In the genomic region with DNA sequence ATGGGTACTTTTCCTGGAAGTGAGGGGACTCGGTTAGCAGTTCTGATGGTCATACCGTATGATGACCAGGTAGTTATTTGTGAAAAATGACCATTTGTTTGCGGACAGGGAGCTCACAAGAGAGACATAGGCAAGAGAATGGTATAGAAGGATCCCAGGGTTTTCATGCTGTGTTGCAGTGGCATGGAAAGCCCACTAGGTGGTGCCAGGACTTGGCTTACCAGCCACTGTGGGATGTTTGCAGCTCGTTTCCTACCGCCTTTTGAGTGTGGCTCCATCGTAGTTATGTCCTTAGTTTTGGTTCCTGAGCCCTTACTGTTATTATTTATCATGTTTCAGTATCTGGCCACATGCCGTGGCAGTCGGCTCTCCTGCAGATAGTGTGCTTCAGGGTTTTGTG, we compare ENCODE assay signal across 9 mouse cellular contexts. TPM values are rescaled to one million over a fixed set of nuclear protein-coding genes. Genes with fewer than 3 reads are reported as not detected.
DNase-seq lines count a peak whose midpoint lies in the region; ATAC-seq and TF ChIP-seq lines count a peak whose summit lies in the region.
"Had no signal": no experiment of that assay in that cellular context is flagged by ENCODE, and none has a peak within 500 bp of the region (broad histone marks: within the 10 kb centered on the region; RNA-seq: fewer than 3 reads in every experiment).

No protein-coding gene starts in this region.

- ATAC-seq in hindbrain, embryonic 14.5 days (ENCODE audit: low FRiP score), result peak; percentile 60; the same call in 1 of the 2 replicates
- no peak; the same call in 1 of the 2 replicates for ATAC-seq in midbrain, embryonic 14.5 days (ENCODE audit: low FRiP score, low TSS enrichment)
- no peak; the same call in 1 of the 2 replicates for ATAC-seq in stomach, postnatal 0 days (ENCODE audit: low FRiP score, low TSS enrichment)

- H3K27ac ChIP-seq in spleen, adult 2 months (ENCODE audit: insufficient read depth, low read length), result no peak overlapping the region
- no peak overlapping the region for H3K27ac ChIP-seq in forebrain, embryonic 10.5 days
- H3K27ac ChIP-seq in hindbrain, embryonic 14.5 days, result no peak overlapping the region
- no peak overlapping the region for H3K27ac ChIP-seq in midbrain, embryonic 14.5 days (replicated peaks; ENCODE audit: low read depth, low read length)
- no peak overlapping the region for H3K27ac ChIP-seq in stomach, postnatal 0 days (replicated peaks)

- H3K9me3 ChIP-seq in forebrain, embryonic 10.5 days, result no peaks in the 10 kb centered on the region
- no peaks in the 10 kb centered on the region for H3K9me3 ChIP-seq in hindbrain, embryonic 14.5 days (ENCODE audit: control insufficient read depth, low read length)
- no peaks in the 10 kb centered on the region for H3K9me3 ChIP-seq in midbrain, embryonic 14.5 days (ENCODE audit: control insufficient read depth, low read length)
- no peaks in the 10 kb centered on the region for H3K9me3 ChIP-seq in stomach, postnatal 0 days (ENCODE audit: control insufficient read depth, low read length)

- TF ChIP-seq POLR2A in spleen, adult 2 months (IDR thresholded peaks at IDR 0.05; ENCODE audit: low read depth, low read length), result no peak
- no peak for TF ChIP-seq POLR2A in brain, embryonic 14.5 days (IDR thresholded peaks at IDR 0.05; ENCODE audit: borderline replicate concordance, extremely low read depth, insufficient read depth, insufficient read length, poor library complexity, severe bottlenecking)

- intact Hi-C loops in left cerebral cortex, postnatal 14 days (cut with DNase I), result loop anchor here (1.0 to 10.0 kb wide), 3 partner anchors 120 to 424 kb away; no protein-coding TSS in a partner anchor

- H3K9ac ChIP-seq in hindbrain, embryonic 14.5 days, result no peak overlapping the region
- H3K9ac ChIP-seq in midbrain, embryonic 14.5 days (replicated peaks; ENCODE audit: low read length), result no peak overlapping the region
- H3K9ac ChIP-seq in stomach, postnatal 0 days (ENCODE audit: low read length), result no peak overlapping the region

- H3K4me2 ChIP-seq in hindbrain, embryonic 14.5 days (replicated peaks), result no peak overlapping the region
- H3K4me2 ChIP-seq in midbrain, embryonic 14.5 days (ENCODE audit: low read length), result no peak overlapping the region
- no peak overlapping the region for H3K4me2 ChIP-seq in stomach, postnatal 0 days (replicated peaks; ENCODE audit: low read depth)

- TF ChIP-seq CTCF in spleen, adult 2 months (IDR thresholded peaks at IDR 0.05; ENCODE audit: extremely low read depth, insufficient read depth, insufficient read length, insufficient replicate concordance), result peak; percentile 55; the same call in 1 of the 2 replicates
- TF ChIP-seq CTCF in brain, embryonic 14.5 days (IDR thresholded peaks at IDR 0.05; ENCODE audit: borderline replicate concordance, extremely low read depth, insufficient read depth, insufficient read length), result peak; percentile 96
- TF ChIP-seq CTCF in stomach, postnatal 0 days (IDR thresholded peaks at IDR 0.05; ENCODE audit: low read depth), result peak; percentile 94

- DNase-seq in spleen, adult 2 months (ENCODE audit: low read depth in 1 of 2, low spot score in 2 of 2), result peak; percentile 3 to 36
- no peak for DNase-seq in spleen, adult 12 weeks (ENCODE audit: low spot score)
- peak; percentile 80 for DNase-seq in brain, embryonic 14.5 days (ENCODE audit: low read depth)
- DNase-seq in forebrain, embryonic 10.5 days (ENCODE audit: extremely low spot score, low spot score), result peak; percentile 66
- peak; percentile 85 for DNase-seq in hindbrain, embryonic 14.5 days (ENCODE audit: low spot score)
- DNase-seq in left cerebral cortex, postnatal 14 days (ENCODE audit: low spot score in 2 of 2), result peak; percentile 78 to 87
- DNase-seq in midbrain, embryonic 14.5 days, result peak; percentile 90
- DNase-seq in stomach, postnatal 0 days (ENCODE audit: low spot score), result peak; percentile 62

- H3K4me3 ChIP-seq in spleen, adult 2 months (ENCODE audit: extremely low read depth, insufficient read depth, insufficient read length), result no peak overlapping the region
- H3K4me3 ChIP-seq in forebrain, embryonic 10.5 days, result no peak overlapping the region
- no peak overlapping the region for H3K4me3 ChIP-seq in hindbrain, embryonic 14.5 days (replicated peaks; ENCODE audit: low read length)
- no peak overlapping the region for H3K4me3 ChIP-seq in midbrain, embryonic 14.5 days (replicated peaks; ENCODE audit: low read depth, low read length)
- H3K4me3 ChIP-seq in stomach, postnatal 0 days (ENCODE audit: low read depth, low read length), result no peak overlapping the region
- H3K4me3 ChIP-seq: erythroblast, embryonic 14.5 days had no signal

- no peaks in the 10 kb centered on the region for H3K27me3 ChIP-seq in spleen, adult 2 months (ENCODE audit: control insufficient read depth, insufficient read depth, low read length)
- no peaks in the 10 kb centered on the region for H3K27me3 ChIP-seq in forebrain, embryonic 10.5 days (ENCODE audit: poor library complexity, severe bottlenecking)
- H3K27me3 ChIP-seq in hindbrain, embryonic 14.5 days (ENCODE audit: control insufficient read depth, insufficient read depth, low read length), result no peaks in the 10 kb centered on the region
- H3K27me3 ChIP-seq in midbrain, embryonic 14.5 days (ENCODE audit: control insufficient read depth, insufficient read depth, low read length), result no peaks in the 10 kb centered on the region
- no peaks in the 10 kb centered on the region for H3K27me3 ChIP-seq in stomach, postnatal 0 days (ENCODE audit: control insufficient read depth, insufficient read depth, low read length)

- no peak for TF ChIP-seq EP300 in stomach, postnatal 0 days (optimal IDR thresholded peaks at IDR 0.05)

- H3K4me1 ChIP-seq in spleen, adult 2 months (ENCODE audit: control insufficient read depth, insufficient read depth, insufficient read length), result no peaks in the 10 kb centered on the region
- 0 out of 2 replicates have a peak, but pooled peaks cover 5% of the 10 kb centered on the region for H3K4me1 ChIP-seq in forebrain, embryonic 10.5 days
- H3K4me1 ChIP-seq in hindbrain, embryonic 14.5 days (replicated peaks; ENCODE audit: control insufficient read depth, insufficient read depth, low read length), result no peaks in the 10 kb centered on the region
- no peaks in the 10 kb centered on the region for H3K4me1 ChIP-seq in midbrain, embryonic 14.5 days (ENCODE audit: control insufficient read depth, insufficient read depth, low read length)
- no peaks in the 10 kb centered on the region for H3K4me1 ChIP-seq in stomach, postnatal 0 days (replicated peaks; ENCODE audit: control insufficient read depth, insufficient read depth)

- H3K36me3 ChIP-seq in spleen, adult 2 months (ENCODE audit: control insufficient read depth, insufficient read depth, low read length), result peaks cover 9% of the 10 kb centered on the region
- peaks cover 92% of the 10 kb centered on the region for H3K36me3 ChIP-seq in forebrain, embryonic 10.5 days (replicated peaks)
- peaks cover 55% of the 10 kb centered on the region for H3K36me3 ChIP-seq in hindbrain, embryonic 14.5 days (replicated peaks; ENCODE audit: control insufficient read depth, insufficient read depth)
- peaks cover 68% of the 10 kb centered on the region for H3K36me3 ChIP-seq in midbrain, embryonic 14.5 days (ENCODE audit: control insufficient read depth, insufficient read depth, low read length)
- H3K36me3 ChIP-seq in stomach, postnatal 0 days (ENCODE audit: control insufficient read depth, insufficient read depth, low read length), result peaks cover 18% of the 10 kb centered on the region

- 52% methylated on average over 8 of the region's 8 CpGs for WGBS in spleen, adult 2 months
- WGBS in forebrain, embryonic 10.5 days, result 67% methylated on average over 8 of the region's 8 CpGs
- 49% methylated on average over 8 of the region's 8 CpGs for WGBS in hindbrain, embryonic 14.5 days
- 49% methylated on average over 8 of the region's 8 CpGs for WGBS in midbrain, embryonic 14.5 days
- 41% methylated on average over 8 of the region's 8 CpGs for WGBS in stomach, postnatal 0 days

RNA-seq across cellular contexts. Expression of a gene that starts 15.7 kb away (rescaled TPM):
- 1.9 and 2.2 TPM in 2 replicates for polyA plus RNA-seq in spleen, adult 2 months (2012; rRNA removed)
- polyA plus RNA-seq in brain, embryonic 14.5 days (2012; rRNA removed), result 21.4 and 25.7 TPM in 2 replicates
- polyA plus RNA-seq in forebrain, embryonic 10.5 days (2016; fragmentation: Nextera tagmentation; extraction: Ambion mirVana), result 36.5 and 37.8 TPM in 2 replicates
- 52.7 and 56.7 TPM in 2 replicates for polyA plus RNA-seq in hindbrain, embryonic 14.5 days (2014; fragmentation: Nextera tagmentation; extraction: Ambion mirVana)
- 10 to 100 TPM; 23.8 to 24.7 TPM for total RNA-seq in left cerebral cortex, postnatal 14 days (2021)
- 51.2 and 56.0 TPM in 2 replicates for polyA plus RNA-seq in midbrain, embryonic 14.5 days (2014; fragmentation: Nextera tagmentation; extraction: Ambion mirVana)
- polyA plus RNA-seq in stomach, postnatal 0 days (2015; fragmentation: Nextera tagmentation; extraction: Ambion mirVana), result 8.5 TPM in 2 replicates

RNA-seq across cellular contexts. Expression of a gene that starts 58.5 kb away (rescaled TPM):
- polyA plus RNA-seq in spleen, adult 2 months (2012; rRNA removed), result 1.3 and 1.5 TPM in 2 replicates
- 22.1 and 32.1 TPM in 2 replicates for polyA plus RNA-seq in brain, embryonic 14.5 days (2012; rRNA removed)
- polyA plus RNA-seq in forebrain, embryonic 10.5 days (2016; fragmentation: Nextera tagmentation; extraction: Ambion mirVana), result 66.0 and 70.6 TPM in 2 replicates
- 45.4 and 49.3 TPM in 2 replicates for polyA plus RNA-seq in hindbrain, embryonic 14.5 days (2014; fragmentation: Nextera tagmentation; extraction: Ambion mirVana)
- 10 to 100 TPM; 12.7 to 14.6 TPM for total RNA-seq in left cerebral cortex, postnatal 14 days (2021)
- polyA plus RNA-seq in midbrain, embryonic 14.5 days (2014; fragmentation: Nextera tagmentation; extraction: Ambion mirVana), result 69.3 and 69.9 TPM in 2 replicates
- 6.2 and 6.3 TPM in 2 replicates for polyA plus RNA-seq in stomach, postnatal 0 days (2015; fragmentation: Nextera tagmentation; extraction: Ambion mirVana)
